Mouse (Mus musculus) layer of hippocampus, adult 8-10 months (tissue): ENCODE measurements around the gene Slc6a13. TPM values are rescaled to one million over a fixed set of nuclear protein-coding genes. Genes with fewer than 3 reads are reported as not detected.
A peak's percentile ranks its signal among the peaks of the same experiment; 100 is the strongest.

Experiments used
- DNase-seq, 2 experiments: peaks; one replicate each; pipeline ENCODE4 v3.0.0; 2022; ENCODE audit warnings: low spot score in 2 of 2
- total RNA-seq, 4 experiments: library from RNA; stranded (reverse); gene quantifications; 2 replicates each; pipeline ENCODE4 v1.2.4; 2022

Slc6a13 gene
- 10 to 100 TPM; 10.7 to 18.0 (median 14.9) TPM for total RNA-seq

DNA sequence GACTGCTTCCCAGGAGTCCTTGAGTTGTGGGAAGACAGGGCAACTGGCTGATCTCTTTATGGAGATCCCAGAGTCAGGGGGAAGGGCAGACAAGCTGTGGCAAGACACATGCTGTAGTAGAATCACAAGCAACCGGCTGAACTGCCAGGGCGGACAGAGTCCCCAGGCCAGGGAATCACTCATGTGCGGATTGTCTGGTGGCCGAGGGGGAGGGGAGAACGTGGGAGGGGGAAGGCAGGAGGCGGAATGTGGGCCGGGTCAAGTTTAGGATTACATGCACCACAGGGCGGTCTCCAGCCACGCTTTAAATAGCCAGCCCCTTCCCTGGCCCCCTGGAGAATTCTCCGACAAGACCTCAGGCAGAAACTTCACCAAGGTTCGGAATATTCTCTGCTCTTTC, at the start of gene Slc6a13:
Gene Slc6a13 (plus strand): TSS at position 274 of the 400 bp plus-strand sequence.
- DNase-seq: no peak

DNA sequence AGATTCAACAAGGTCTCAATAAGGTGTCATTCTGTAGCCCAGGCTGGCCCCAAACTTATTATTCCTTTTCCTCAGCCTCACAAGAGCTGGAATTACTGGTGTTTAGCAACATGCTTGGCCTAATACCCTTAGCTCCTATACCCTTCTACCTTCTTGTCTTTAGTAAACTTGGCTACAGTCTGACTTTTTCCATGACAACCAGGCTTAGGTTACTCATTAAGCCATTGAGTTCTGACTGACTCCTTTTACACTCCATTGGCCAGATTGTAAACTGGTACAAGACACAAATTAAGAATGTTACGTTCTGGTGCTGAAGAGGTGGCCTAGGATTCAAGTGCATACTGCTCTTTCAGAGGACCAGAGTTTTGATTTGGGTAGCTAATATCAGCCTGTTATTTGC, 49.6 kb upstream of the Slc6a13 start:
- no peak for DNase-seq

DNA sequence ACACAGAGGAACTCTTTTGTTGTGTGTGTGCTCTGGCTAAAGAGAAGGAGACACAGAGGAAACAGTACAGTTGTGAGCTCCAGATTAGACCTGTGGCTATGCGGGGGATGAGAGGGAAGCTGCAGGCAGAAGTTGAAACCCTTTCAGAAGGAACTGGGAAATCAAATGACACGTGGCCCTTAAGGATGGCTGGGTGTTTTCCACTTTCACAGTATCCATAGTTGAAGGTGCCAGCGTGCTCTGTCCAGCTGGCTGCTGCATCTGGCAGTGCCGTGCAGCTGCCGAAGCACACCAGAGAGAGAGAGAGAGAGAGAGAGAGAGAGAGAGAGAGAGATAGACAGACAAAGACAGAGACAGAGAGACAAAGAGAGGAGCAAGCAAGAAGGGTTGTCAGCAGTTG, 48.8 kb upstream of the Slc6a13 start:
- DNase-seq: no peak

DNA sequence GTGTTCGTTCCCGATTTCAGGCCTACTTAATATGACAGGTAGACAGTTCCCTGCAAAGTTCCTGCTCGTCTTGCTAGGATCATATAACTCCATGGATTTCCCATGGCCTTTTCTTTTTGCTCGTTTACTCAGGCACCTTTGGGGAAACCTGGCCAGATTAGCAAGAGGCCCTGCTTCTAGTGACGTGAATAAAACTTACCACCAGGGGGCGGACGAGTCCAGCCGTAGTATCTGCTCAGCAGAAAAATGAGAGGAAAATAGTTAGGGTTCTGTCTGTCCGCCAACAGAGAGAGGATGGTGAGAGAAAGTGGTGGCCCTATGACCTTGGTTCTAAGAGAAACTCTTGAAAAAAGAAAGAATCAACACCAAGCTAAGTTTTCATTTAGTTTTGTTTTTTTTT, 39.5 kb upstream of the Slc6a13 start:
- DNase-seq: peak; percentile 19 to 83

- no peak for DNase-seq
Observed at GRCm38 (mm10) chr6:121261233-121261632, 38.8 kb upstream of the Slc6a13 start.

DNA sequence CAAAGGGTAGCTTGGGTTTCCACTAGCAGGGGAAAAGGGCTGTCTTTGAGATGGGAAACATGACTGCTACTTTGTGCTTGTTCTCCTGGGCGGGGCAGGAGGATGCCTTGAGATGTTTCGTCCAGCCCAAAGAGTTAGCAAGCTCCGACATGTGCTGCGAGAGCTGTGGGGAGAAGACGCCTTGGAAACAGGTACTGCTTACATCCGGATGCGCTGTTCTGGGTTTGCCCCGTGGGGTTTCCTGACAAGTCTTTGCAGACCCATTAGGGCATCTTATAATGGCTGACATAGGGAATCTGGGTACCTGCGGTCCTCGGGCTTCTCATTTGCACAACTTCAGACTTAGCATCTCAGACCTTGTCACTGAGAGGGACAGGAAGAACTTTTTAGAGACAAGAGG, 38.0 kb upstream of the Slc6a13 start:
- no peak for DNase-seq

DNA sequence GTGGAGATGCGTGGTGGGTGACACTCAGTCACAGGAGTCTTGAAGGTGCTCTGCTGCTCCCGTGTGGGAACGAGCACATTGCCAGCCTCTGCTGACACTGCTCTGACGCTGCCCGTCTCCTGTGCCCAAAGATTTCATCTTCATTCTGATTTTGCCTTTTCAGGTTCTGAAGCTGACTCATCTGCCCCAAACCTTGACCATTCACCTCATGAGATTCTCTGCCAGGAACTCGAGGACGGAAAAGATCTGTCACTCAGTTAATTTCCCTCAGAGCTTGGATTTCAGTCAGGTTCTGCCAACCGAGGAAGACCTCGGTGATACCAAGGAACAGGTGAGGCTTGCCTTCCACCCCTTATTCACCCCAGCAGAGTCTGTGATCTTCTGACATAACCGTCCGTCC, 37.5 kb upstream of the Slc6a13 start:
- no peak for DNase-seq

GRCm38 (mm10) chr6:121270156-121270555, 29.9 kb upstream of the Slc6a13 start:
- DNase-seq: no peak

- no peak for DNase-seq
Observed at GRCm38 (mm10) chr6:121271707-121272074, 28.3 kb upstream of the Slc6a13 start.

- DNase-seq: peak; percentile 54 to 86
Observed at GRCm38 (mm10) chr6:121272075-121272800, 27.8 kb upstream of the Slc6a13 start.

- peak in 1 of 2 experiments; percentile 16 for DNase-seq
Observed at GRCm38 (mm10) chr6:121274356-121274755, 25.7 kb upstream of the Slc6a13 start.

DNA sequence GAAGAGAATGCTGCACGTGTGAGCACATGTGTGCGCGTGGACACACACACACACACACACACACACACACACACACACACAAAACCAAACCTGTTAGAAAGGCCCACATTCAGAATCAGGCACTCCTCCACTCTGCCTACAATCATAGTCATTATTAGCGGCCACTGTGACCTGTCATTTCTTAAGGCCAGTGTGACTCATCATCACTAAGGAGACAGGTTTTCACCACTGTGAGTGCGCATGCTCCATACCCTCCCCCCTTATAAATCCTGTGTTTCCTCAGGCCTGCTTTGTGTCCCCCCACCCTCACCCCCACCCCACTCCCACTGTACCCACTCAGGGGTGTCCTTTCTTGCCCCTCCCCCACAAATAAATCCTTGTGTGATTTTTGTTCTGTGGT, 15.9 kb upstream of the Slc6a13 start:
- DNase-seq: no peak

GRCm38 (mm10) chr6:121299317-121299716, 710 bp upstream of the Slc6a13 start:
- no peak for DNase-seq

DNA sequence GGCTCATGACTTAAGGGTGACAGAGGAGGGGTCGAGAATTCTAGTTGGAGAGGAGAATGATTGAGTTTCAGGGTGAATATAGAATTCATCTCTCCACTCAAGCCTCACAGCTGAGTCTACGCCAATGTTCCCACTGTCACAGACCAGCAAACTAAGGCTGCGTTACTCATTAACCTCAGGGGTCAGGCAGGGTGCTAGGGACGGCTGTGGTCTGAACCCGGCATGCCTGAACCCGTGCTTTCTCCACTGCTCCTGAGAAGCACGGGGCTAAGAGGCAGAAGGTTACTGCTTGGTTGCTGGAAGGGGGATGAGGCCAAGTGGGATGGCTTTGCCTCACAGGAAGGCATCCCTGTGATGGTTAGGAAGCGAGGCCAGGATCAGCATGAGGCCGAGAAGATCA, 477 bp downstream of the Slc6a13 start:
- DNase-seq: no peak

- no peak for DNase-seq
Observed at GRCm38 (mm10) chr6:121303466-121304220, 3.6 kb downstream of the Slc6a13 start.

DNA sequence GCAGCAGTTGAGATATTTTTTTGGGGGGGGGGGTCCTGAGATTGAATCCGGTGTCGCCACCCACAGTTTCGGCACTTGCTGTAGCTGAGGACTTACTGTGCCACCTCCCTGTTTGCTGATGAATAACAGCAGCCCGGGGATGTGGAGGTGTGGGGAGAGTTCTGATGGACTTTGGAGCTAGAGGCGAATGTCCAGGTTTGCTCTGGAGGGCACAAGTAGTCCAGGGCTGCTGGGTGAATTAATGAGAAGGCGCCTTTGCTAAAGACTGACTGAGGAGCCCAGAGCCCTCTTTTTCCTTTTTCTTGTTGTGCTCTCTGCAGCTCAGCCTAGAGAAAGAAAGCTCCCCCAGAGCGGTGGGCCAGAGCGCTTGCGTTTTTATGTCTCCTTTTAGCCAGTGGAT, 4.6 kb downstream of the Slc6a13 start:
- no peak for DNase-seq

DNA sequence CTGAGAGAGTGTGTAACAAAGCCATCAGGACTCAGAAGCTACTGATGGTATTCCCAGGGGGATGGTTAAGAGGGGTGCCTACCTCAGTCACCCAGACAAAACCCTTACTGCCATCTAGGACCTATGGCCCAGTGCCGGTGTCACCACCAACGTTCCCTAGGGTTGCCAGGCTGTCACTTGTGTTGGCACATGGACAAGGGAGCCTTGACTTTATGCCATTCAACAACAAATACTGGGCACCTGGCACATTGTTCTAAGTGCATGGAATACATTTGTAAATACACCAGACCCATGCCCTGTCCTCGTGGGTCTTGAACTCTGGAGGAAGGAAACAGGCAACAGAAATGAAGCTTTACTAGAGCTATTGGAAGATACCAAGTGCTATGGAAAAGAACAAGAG, 5.5 kb downstream of the Slc6a13 start:
- DNase-seq: no peak

DNA sequence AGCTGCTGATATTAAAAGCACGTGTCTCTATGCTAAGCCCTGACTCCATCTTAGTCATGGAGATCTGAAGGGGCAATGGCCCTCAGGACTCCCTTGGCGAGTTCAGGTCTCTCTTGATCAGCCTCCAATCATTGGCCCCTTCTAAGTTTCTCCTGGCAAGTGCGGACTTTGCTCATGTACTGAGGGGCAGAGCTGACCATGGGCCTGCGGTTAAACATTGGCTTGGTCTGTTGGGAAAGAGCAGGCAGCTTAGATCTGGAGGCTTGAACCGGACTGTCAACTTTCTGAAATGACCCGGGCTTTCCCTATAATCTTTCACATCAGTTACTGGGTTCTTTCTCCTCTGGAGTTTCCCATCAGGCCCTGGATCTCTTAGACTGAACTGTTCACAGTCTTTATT, 11.0 kb downstream of the Slc6a13 start:
- DNase-seq: no peak

- no peak for DNase-seq
Observed at GRCm38 (mm10) chr6:121319099-121319498, 19.1 kb downstream of the Slc6a13 start.

GRCm38 (mm10) chr6:121322381-121323110, 22.5 kb downstream of the Slc6a13 start:
- no peak for DNase-seq

DNA sequence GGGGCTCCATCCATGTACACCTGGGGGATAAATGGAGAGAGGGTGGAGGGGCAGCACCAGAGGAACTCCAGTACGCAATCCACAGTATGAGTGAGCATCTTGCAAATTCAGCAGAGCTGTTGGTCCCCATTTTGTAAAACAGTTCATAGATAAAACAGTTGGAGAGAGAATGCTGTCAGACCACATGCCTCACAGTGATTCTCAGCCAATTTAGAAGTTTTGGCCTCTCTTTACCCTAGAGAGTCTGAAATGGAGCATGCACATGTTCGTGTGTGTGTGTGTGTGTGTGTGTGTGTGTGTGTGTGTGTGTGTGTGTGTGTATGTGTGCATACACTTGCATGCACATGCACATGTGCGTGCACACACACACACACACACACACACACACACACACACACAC, 25.3 kb downstream of the Slc6a13 start:
- no peak for DNase-seq

DNA sequence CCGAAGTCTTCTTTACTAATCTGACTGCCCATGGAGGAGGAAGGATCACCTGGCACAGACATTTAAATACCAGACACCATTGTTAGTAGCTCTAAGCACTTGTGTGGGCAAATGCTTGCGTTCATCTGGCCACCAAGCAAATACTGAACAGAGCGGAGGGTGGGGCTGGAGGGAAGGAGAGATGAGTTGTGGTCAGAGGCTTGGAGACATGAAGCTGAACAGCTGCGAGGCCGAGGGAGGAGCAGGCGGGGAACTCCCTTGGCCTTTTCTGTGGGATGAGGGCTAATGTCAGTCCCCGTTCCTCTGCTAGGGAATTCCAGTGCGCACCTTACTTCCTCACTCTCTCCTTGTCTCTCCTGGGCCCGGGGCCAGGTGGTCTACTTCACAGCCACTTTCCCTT, 25.7 kb downstream of the Slc6a13 start:
- DNase-seq: no peak
